Mouse (Mus musculus): ENCODE measurements around the gene Hcn2. TPM values are rescaled to one million over a fixed set of nuclear protein-coding genes. Genes with fewer than 3 reads are reported as not detected.
A peak's percentile ranks its signal among the peaks of the same experiment; 100 is the strongest.
"Not testable (repeated sequence)": the region's sequence is repeated elsewhere in the genome, so short reads cannot be mapped to it uniquely, and the experiment has no call there.

Hcn2 gene
- polyA plus RNA-seq, 1 experiment from 2014 or later: 3.0 TPM

DNA sequence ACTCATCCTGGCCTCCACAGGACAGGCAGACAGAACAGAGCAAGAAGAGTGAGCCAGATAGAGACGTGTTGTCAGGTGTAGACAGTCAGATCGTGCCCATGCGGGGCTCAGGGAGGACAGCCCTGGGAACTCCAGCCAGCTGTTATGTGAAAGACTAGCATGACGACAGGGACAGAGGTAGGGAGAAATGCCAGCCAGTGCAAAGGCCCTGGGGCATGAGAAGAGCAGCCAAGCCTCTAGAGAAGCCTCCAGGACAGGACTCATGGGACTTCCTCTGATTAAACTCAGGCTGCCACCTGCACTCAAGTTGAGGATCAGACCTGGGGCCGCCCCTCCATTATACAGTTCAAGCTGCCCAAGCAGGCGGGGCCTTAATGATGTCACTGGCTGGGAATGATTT is 32.1 kb downstream of the Hcn2 start:
- no peaks in the 10 kb centered on the region for H3K27me3 ChIP-seq (replicated peaks)
- peaks cover 10% of the 10 kb centered on the region for H3K36me3 ChIP-seq
- WGBS: 76% methylated on average over 6 of the region's 6 CpGs
- no peak overlapping the region for H3K9ac ChIP-seq (replicated peaks)
- H3K4me1 ChIP-seq: peaks cover 19% of the 10 kb centered on the region
- H3K27ac ChIP-seq (replicated peaks): no peak overlapping the region
- ATAC-seq (ENCODE audit: low FRiP score): no peak
- H3K9me3 ChIP-seq (replicated peaks): no peaks in the 10 kb centered on the region
- H3K4me3 ChIP-seq (replicated peaks): no peak overlapping the region
- no peak overlapping the region for H3K4me2 ChIP-seq

DNA sequence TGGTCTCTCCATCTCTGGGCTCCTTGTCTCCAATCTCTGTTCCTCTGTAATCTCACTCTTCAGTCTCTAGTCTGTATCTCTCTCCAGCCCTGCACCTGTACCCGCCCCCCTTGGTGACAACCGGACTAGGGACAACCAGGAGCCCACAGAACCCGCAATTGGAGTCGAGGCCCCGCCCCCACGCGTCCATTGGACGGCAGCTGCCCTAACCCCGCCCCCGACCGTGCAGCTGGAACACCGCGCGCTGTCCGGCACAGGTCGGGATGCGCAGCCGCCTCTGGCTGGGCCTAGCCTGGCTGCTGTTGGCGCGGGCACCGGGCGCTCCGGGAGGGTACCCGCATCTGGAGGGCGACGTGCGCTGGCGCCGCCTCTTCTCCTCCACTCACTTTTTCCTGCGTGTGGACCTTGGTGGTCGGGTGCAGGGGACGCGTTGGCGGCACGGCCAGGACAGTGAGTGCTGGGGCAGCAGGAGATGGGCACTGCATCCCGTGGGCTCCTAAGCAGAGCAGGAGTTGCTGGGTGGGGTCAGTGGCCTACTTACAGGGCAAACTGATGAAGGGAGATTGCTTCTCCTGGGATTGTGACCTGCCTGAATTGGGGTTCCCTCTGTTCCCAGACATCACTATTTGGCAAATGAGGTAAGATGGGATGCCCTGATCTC is 38.6 kb downstream of the Hcn2 start, which contains the start of gene Fgf22:
TSS of gene Fgf22 (plus strand) at position 221 of the 661 bp plus-strand sequence.
- H3K36me3 ChIP-seq: peaks cover 37% of the 10 kb centered on the region
- peak; percentile 85 for ATAC-seq (ENCODE audit: low FRiP score)
- no peak within 1 kb of the TSS for H3K27ac ChIP-seq (replicated peaks)
- H3K4me1 ChIP-seq: peaks cover 9% of the 10 kb centered on the region
- H3K4me3 ChIP-seq (replicated peaks): peak within 1 kb of the TSS; percentile 45
- H3K9me3 ChIP-seq (replicated peaks): no peaks in the 10 kb centered on the region
- under 1% methylated on average over 36 of the region's 36 CpGs for WGBS
- no peaks in the 10 kb centered on the region for H3K27me3 ChIP-seq (replicated peaks)
- peak within 1 kb of the TSS; percentile 54 for H3K9ac ChIP-seq (replicated peaks)
- H3K4me2 ChIP-seq: peak within 1 kb of the TSS; percentile 86

DNA sequence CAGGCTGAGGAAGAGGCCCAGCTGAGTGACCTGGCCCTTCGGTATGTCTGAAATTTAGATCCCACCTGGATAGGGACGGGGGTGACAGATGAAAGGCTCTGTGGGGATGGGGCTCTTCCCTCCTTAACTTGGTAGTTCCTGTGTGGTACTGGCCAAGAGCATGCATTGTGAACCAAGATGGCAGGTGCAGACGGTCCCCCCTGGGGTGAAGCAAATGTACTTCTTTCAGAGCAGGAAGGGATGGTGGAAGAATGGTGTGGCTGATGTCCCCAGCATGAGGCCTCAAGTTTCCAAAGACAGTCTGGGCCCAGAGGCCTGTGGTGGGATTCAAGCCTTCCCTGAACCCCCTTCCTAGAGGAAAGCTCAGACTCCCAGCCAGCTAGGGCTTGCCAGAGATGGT is 39.4 kb downstream of the Hcn2 start:
- Histone ChIP-seq H3K27ac (replicated peaks) (no peak overlapping the region), H3K27me3 (replicated peaks) (no peaks in the 10 kb centered on the region), H3K4me3 (replicated peaks) (no peak overlapping the region), H3K4me1 (peaks cover 9% of the 10 kb centered on the region), H3K36me3 (peaks cover 46% of the 10 kb centered on the region), H3K4me2 (0 out of 2 replicates have a peak overlapping the region, but pooled peaks have one; percentile 86), H3K9ac (replicated peaks) (no peak overlapping the region), H3K9me3 (replicated peaks) (no peaks in the 10 kb centered on the region)
- WGBS: 81% methylated on average over 3 of the region's 3 CpGs
- no peak for ATAC-seq (ENCODE audit: low FRiP score)

DNA sequence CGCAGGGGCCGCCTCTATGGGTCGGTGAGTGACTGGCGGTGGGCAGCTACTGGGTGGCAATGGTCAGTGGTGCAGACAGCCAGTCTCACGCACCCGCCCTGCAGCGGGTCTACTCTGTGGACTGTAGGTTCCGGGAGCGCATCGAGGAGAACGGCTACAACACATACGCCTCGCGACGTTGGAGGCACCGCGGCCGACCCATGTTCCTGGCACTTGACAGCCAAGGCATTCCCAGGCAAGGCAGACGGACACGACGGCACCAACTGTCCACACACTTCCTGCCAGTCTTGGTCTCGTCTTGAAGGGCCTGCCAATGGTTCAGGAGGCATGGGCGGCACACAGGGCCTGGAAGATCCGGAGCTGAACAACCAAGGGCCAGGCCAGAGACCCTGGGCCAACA is 40.2 kb downstream of the Hcn2 start:
- Histone ChIP-seq H3K9me3 (replicated peaks) (no peaks in the 10 kb centered on the region), H3K27me3 (replicated peaks) (no peaks in the 10 kb centered on the region), H3K27ac (replicated peaks) (no peak overlapping the region), H3K4me1 (peaks cover 9% of the 10 kb centered on the region), H3K36me3 (peaks cover 54% of the 10 kb centered on the region), H3K4me2 (no peak overlapping the region), H3K4me3 (replicated peaks) (no peak overlapping the region), H3K9ac (replicated peaks) (no peak overlapping the region)
- no peak for ATAC-seq (ENCODE audit: low FRiP score)
- WGBS: 92% methylated on average over 24 of the region's 24 CpGs

DNA sequence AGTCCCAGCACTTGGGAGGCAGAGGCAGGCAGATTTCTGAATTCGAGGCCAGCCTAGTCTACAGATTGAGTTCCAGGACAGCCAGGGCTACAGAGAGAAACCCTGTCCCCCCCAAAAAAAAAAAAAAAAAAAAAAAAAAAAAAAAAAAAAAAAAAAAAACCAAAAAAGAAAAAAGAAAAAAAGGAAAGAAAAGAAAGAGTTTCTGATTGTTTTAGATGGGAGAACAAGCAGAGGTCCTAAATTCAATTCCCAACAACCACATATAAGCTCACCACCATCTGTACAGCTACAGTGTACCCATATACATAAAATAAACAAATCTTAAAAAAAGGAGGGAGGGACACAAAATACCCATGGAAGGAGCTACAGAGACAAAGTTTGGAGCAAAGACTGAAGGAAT is 43.2 kb downstream of the Hcn2 start:
- not testable (repeated sequence) for ATAC-seq (ENCODE audit: low FRiP score); H3K4me2 ChIP-seq; H3K9me3 ChIP-seq (replicated peaks); H3K4me3 ChIP-seq (replicated peaks); H3K27me3 ChIP-seq (replicated peaks); H3K9ac ChIP-seq (replicated peaks); H3K27ac ChIP-seq (replicated peaks)
- H3K4me1 ChIP-seq: peaks cover 26% of the 10 kb centered on the region
- WGBS: 84% methylated on average over 1 of the region's 1 CpGs
- H3K36me3 ChIP-seq: peaks cover 59% of the 10 kb centered on the region

DNA sequence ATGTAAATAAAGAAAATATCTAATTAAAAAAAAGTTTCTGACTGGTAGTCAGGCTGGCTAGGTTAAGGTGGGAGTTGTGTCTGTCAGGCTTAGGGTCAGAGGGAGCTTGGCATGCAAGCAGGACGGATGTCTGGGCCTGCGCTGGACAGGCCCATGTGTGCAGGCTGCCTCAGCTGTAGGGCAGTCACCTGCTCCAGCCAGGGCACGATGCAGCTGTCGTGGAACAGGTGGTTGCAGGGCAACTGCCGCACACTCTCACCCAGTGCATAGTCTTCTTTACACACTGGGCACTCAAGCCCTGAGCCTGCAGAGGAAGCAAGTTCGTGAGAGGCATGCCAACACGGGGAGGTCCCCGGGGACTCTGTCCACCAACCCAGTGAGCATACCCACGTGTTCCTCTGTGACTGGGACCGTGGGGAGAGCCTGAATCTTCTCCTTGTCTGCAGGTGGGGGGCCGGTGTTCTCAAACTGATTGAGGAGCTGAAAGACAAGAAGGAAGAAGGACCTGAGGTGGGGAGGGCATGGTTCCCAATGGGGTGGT is 44.2 kb downstream of the Hcn2 start:
- Histone ChIP-seq H3K4me2 (no peak overlapping the region), H3K36me3 (peaks cover 59% of the 10 kb centered on the region), H3K4me3 (replicated peaks) (no peak overlapping the region), H3K9me3 (replicated peaks) (no peaks in the 10 kb centered on the region), H3K27ac (replicated peaks) (no peak overlapping the region), H3K27me3 (replicated peaks) (no peaks in the 10 kb centered on the region), H3K4me1 (peaks cover 28% of the 10 kb centered on the region), H3K9ac (replicated peaks) (no peak overlapping the region)
- no peak for ATAC-seq (ENCODE audit: low FRiP score)
- 90% methylated on average over 11 of the region's 11 CpGs for WGBS

DNA sequence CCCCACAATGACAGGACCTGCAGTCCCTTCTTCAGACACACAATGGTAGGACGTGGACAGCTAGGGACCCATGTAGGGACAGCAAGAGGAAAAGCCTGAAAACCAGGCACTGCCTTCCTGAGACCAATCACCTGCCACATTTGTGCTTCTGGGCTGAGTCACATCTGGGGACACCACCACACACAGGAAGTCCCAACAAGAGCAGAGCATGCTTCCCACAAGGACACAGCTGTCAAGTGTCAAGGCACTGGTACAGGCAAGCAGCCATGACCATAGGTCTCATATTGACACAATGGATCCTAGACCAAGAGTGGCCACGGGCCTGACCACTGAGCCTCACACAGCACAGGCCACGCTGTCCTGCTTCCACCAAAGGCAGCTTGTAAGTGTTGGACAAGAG is 46.4 kb downstream of the Hcn2 start:
- Histone ChIP-seq H3K27ac (replicated peaks) (no peak overlapping the region), H3K9ac (replicated peaks) (no peak overlapping the region), H3K27me3 (replicated peaks) (no peaks in the 10 kb centered on the region), H3K9me3 (replicated peaks) (no peaks in the 10 kb centered on the region), H3K36me3 (peaks cover 40% of the 10 kb centered on the region), H3K4me2 (no peak overlapping the region), H3K4me3 (replicated peaks) (no peak overlapping the region), H3K4me1 (peaks cover 38% of the 10 kb centered on the region)
- WGBS: 86% methylated on average over 3 of the region's 3 CpGs
- ATAC-seq (ENCODE audit: low FRiP score): no peak

DNA sequence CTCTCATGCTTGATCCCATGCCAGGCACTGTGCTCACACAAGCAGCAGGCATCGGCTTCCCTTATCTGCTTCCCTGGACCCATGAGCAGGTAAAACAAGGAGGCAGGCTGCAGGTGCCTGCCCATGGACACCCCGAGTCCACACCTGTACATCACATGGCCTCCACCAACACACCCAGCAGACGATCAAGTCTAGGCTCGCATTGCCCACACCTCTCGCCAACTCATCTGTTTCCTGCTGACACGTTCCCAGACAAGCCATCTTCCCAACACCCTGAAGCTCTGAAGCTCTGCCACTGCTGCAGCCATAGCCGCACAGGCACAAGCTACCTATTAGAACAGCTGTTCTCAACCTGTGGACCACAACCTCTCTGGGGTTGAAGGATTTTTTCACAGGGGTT is 47.8 kb downstream of the Hcn2 start:
- no peaks in the 10 kb centered on the region for H3K9me3 ChIP-seq (replicated peaks)
- H3K4me3 ChIP-seq (replicated peaks): no peak overlapping the region
- no peak overlapping the region for H3K27ac ChIP-seq (replicated peaks)
- H3K36me3 ChIP-seq: peaks cover 27% of the 10 kb centered on the region
- no peak overlapping the region for H3K9ac ChIP-seq (replicated peaks)
- peaks cover 46% of the 10 kb centered on the region for H3K4me1 ChIP-seq
- WGBS: 87% methylated on average over 7 of the region's 7 CpGs
- ATAC-seq (ENCODE audit: low FRiP score): no peak
- H3K27me3 ChIP-seq (replicated peaks): no peaks in the 10 kb centered on the region
- H3K4me2 ChIP-seq: no peak overlapping the region; the same call in 1 of the 2 replicates

DNA sequence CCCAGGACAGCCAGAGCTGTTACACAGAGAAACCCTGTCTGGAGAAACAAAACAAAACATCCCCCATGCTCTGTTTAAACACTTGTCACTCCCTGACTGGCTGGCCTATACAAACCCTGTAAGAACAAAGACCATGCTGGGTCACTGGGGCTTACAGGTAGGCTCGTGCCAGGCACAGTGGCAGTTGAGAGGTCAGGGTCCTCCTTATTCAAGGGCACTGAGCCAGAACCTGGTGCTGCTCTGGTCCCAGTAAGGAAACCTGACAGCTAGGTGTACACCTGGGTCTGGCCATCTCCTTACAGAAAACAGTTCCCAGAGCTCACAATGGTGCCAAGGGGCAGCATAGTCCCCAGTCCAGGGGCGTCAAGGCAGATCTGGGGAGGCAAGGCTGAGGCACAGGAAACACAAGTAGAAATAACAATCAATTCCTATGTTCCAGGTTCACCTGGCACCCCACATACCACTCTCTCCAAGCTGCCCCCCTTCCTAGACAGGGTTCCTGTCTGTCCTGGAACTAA is 48.9 kb downstream of the Hcn2 start:
- WGBS: 81% methylated on average over 2 of the region's 2 CpGs
- H3K27ac ChIP-seq (replicated peaks): no peak overlapping the region
- no peak for ATAC-seq (ENCODE audit: low FRiP score)

DNA sequence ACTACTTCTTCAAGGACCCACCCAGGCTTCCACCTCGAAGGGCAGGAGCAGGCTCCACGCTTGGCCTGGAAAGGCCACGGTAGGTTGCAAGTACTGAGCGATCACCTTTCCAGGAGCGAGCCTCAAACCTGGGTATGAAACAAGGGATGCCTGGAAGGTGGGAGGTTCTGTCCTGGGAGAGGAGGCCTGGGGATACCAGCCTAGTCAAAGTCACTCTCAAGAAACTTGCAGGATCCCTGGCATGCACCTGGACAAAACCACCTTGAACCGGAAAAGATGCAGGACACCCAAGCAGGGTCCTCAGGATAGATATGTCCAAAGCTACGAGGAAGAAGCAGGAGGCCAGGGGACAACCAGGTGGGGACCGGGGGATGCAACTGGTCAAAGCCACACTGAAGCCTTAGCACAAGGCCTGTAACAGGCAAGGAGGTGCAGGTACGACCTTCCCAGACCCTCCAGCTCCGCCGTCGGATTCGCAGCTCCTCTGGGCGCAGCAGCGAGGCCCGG is 49.6 kb downstream of the Hcn2 start:
- WGBS: 11% methylated on average over 16 of the region's 16 CpGs
- H3K9ac ChIP-seq (replicated peaks): peak overlapping the region; percentile 97

More for the DNA sequence above, 48.9 kb downstream of the Hcn2 start:
- Histone ChIP-seq H3K4me3 (replicated peaks) (peak overlapping the region; percentile 81), H3K4me1 (peaks cover 46% of the 10 kb centered on the region), H3K9ac (replicated peaks) (peak overlapping the region; percentile 97), H3K9me3 (replicated peaks) (no peaks in the 10 kb centered on the region), H3K36me3 (peaks cover 18% of the 10 kb centered on the region), H3K27me3 (replicated peaks) (no peaks in the 10 kb centered on the region), H3K4me2 (peak overlapping the region; percentile 92)

DNA sequence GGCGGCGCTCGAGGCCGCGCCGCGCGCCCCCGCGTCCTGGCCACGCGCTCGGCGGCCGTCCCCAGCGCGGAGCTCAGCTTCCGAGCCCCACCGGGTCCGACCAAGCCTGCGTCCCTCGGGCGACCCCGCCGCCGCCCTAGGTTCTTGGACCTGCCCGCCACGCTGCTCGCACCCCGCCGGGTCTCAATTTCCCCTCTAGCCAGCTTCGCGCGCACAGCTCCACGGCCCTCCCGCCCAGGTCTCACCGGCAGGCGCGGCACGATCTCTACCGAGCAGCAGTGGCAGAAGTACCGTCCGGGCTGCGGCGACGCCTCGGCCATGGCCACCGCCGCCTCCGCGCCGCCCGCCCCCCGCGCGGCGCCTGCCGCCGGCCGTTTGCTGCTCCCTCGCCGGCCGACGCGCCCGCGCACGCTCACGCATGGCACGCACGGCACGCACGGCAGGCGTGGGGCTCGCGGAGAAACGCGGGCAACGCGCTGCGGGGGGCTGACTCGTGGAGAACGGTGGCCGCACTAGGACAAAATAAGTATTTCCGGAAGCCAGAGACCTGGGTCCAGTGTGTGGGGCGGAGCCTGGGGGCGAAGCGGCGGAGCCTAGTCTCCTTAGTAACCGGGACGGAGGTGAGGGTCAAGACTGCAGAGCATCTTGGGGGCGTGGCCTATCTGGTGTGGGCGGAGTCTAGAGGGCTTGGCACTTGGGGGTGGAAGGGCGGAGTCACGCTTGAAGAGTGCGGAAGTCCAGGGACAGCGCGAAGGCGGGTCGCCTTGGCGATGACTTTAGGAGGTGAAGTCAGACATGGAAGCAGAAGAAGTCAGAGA is 50.3 kb downstream of the Hcn2 start, which contains the start of gene Rnf126:
TSS of gene Rnf126 (minus strand) at position 445 of the 818 bp plus-strand sequence.
- Histone ChIP-seq H3K4me3 (replicated peaks) (peak within 1 kb of the TSS; percentile 81), H3K9ac (replicated peaks) (peak within 1 kb of the TSS; percentile 97), H3K27me3 (replicated peaks) (0 out of 2 replicates have a peak, but pooled peaks cover 4% of the 10 kb centered on the region), H3K9me3 (replicated peaks) (no peaks in the 10 kb centered on the region), H3K4me1 (peaks cover 46% of the 10 kb centered on the region), H3K4me2 (peak within 1 kb of the TSS; percentile 92), H3K36me3 (peaks cover 4% of the 10 kb centered on the region), H3K27ac (replicated peaks) (peak within 1 kb of the TSS; percentile 93)
- ATAC-seq (ENCODE audit: low FRiP score): peak; percentile 90
- under 1% methylated on average over 92 of the region's 101 CpGs for WGBS

More for the DNA sequence above, 49.6 kb downstream of the Hcn2 start:
- H3K9me3 ChIP-seq (replicated peaks): no peaks in the 10 kb centered on the region
- H3K27ac ChIP-seq (replicated peaks): peak overlapping the region; percentile 93
- H3K4me2 ChIP-seq: peak overlapping the region; percentile 92
- no peak; the same call in 1 of the 2 replicates for ATAC-seq (ENCODE audit: low FRiP score)
- peaks cover 46% of the 10 kb centered on the region for H3K4me1 ChIP-seq
- H3K4me3 ChIP-seq (replicated peaks): peak overlapping the region; percentile 81
- 0 out of 2 replicates have a peak, but pooled peaks cover 4% of the 10 kb centered on the region for H3K27me3 ChIP-seq (replicated peaks)
- H3K36me3 ChIP-seq: peaks cover 11% of the 10 kb centered on the region
